Mouse (Mus musculus) C2C12 (cell line): ENCODE measurements around the gene Mapk13.

Source experiments
- CEBPB ChIP-seq: IDR thresholded peaks from one replicate; pipeline ENCODE4 v1.6.1; 2011; ENCODE audit warnings: low read depth, mild to moderate bottlenecking, control low read depth, moderate library complexity
- CTCF ChIP-seq: IDR thresholded peaks from one replicate; pipeline ENCODE4 v1.5.1; 2011; ENCODE audit not compliant: control insufficient read depth, insufficient read depth, insufficient read length
- MAX ChIP-seq: IDR thresholded peaks from one replicate; pipeline ENCODE4 v1.6.1; 2011; ENCODE audit warnings: mild to moderate bottlenecking, control low read depth
- MYOD1 ChIP-seq: IDR thresholded peaks from one replicate; pipeline ENCODE4 v1.6.1; 2011; ENCODE audit warnings: low read depth; ENCODE audit not compliant: control insufficient read depth, insufficient read length
- MYOG ChIP-seq: IDR thresholded peaks from one replicate; pipeline ENCODE4 v1.6.1; 2011; ENCODE audit not compliant: control insufficient read depth, insufficient read length; ENCODE audit errors: extremely low read depth

- TF ChIP-seq MAX = no peak
- TF ChIP-seq CTCF = no peak
- no peak for TF ChIP-seq MYOG
- no peak for TF ChIP-seq MYOD1
- TF ChIP-seq CEBPB = no peak
Observed at GRCm38 (mm10) chr17:28816875-28817811, 48.0 kb downstream of the Mapk13 start.
